Mouse (Mus musculus) limb, embryonic 14.5 days (tissue): ENCODE measurements around the gene Actl10. TPM values are rescaled to one million over a fixed set of nuclear protein-coding genes. Genes with fewer than 3 reads are reported as not detected.

Source experiments
- ATAC-seq: fragments of 200-750 bp; cut with Nextera tagmentation; 2 replicates; pipeline ENCODE4 v1.8.0; 2017; ENCODE audit warnings: low read depth, moderate number of reproducible peaks, moderate TSS enrichment; ENCODE audit not compliant: low FRiP score
- DNase-seq: peaks from one replicate; pipeline ENCODE4 v3.0.0-alpha.2; 2015; ENCODE audit warnings: low spot score
- H3K27ac ChIP-seq: fragments of 300-500 bp; sonication (generic); replicated peaks from 2 replicates; pipeline ENCODE4 v1.5.1; 2014; ENCODE audit warnings: low read depth, mild to moderate bottlenecking, low read length, moderate library complexity, mixed read lengths
- H3K27me3 ChIP-seq: fragments of 300-500 bp; sonication (generic); 2 replicates; pipeline ENCODE4 v1.6.1; 2014; ENCODE audit warnings: low read length, mixed read lengths; ENCODE audit not compliant: control insufficient read depth, insufficient read depth
- H3K36me3 ChIP-seq: fragments of 300-500 bp; sonication (generic); 2 replicates; pipeline ENCODE4 v1.6.1; 2014; ENCODE audit warnings: mild to moderate bottlenecking, low read length, moderate library complexity, mixed read lengths; ENCODE audit not compliant: control insufficient read depth, insufficient read depth
- H3K4me1 ChIP-seq: fragments of 300-500 bp; sonication (generic); 2 replicates; pipeline ENCODE4 v1.6.1; 2014; ENCODE audit warnings: antibody characterized with exemption, low read length, mixed read lengths; ENCODE audit not compliant: control insufficient read depth, insufficient read depth
- H3K4me2 ChIP-seq: fragments of 300-500 bp; sonication (generic); replicated peaks from 2 replicates; pipeline ENCODE4 v1.6.1; 2014; ENCODE audit warnings: low read depth, mild to moderate bottlenecking, low read length, moderate library complexity; ENCODE audit not compliant: severe bottlenecking
- H3K4me3 ChIP-seq: fragments of 300-500 bp; sonication (generic); replicated peaks from 2 replicates; pipeline ENCODE4 v1.5.1; 2014; ENCODE audit warnings: low read length
- H3K9ac ChIP-seq: fragments of 300-500 bp; sonication (generic); 2 replicates; pipeline ENCODE4 v1.6.1; 2014; ENCODE audit warnings: mild to moderate bottlenecking, low read depth, low read length, moderate library complexity; ENCODE audit not compliant: severe bottlenecking
- H3K9me3 ChIP-seq: fragments of 300-500 bp; sonication (generic); 2 replicates; pipeline ENCODE4 v1.6.1; 2016; ENCODE audit warnings: low read length; ENCODE audit not compliant: control insufficient read depth
- POLR2A ChIP-seq: fragments of 200-500 bp; IDR thresholded peaks from 2 replicates; pipeline ENCODE4 v1.8.0; 2012; ENCODE audit warnings: inconsistent platforms, mild to moderate bottlenecking, moderate library complexity, borderline replicate concordance; ENCODE audit not compliant: insufficient read depth, insufficient read length; ENCODE audit errors: extremely low read depth
- WGBS: fragments of 180-500 bp; shearing (Covaris S2); extraction: QIAGEN DNeasy Blood & Tissue Kit; methylation state at CpG from one replicate; pipeline ENCODE4 v1.1.7; 2014; 5-methylcytosine and 5-hydroxymethylcytosine counted together
- polyA plus RNA-seq, 2 experiments: library from polyadenylated mRNA; depleted of rRNA in 1 of 2; stranded (reverse) in 1 of 2; unstranded in 1 of 2; fragments of >200 nt; fragmentation: Nextera tagmentation in 1 of 2; extraction: Ambion mirVana in 1 of 2; gene quantifications; 2 replicates each; pipeline versions ENCODE4 v1.2.1 to v1.2.3; 2012 to 2014

Actl10 gene
- polyA plus RNA-seq, 2 experiments, result 0.09 to 0.21 TPM

DNA sequence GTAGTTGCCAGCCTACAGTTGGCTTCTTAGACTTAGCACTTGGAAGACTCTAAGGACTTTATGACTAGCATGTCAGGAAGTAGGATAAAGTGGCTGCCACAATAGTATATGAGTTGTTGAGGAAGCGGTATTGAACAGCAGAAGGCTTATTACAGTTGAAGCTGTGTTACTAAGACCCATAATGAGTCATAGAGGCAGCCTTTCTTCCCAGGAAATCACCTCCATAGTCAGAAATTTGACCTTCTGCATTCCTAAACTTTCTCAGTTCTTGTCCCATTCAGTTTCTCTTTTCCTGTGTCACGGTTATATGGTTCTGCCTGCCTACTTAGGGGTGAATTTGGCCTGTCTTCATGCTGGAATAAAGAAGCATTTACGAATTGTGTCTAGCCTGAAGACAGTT lies 34.6 kb upstream of the Actl10 start:
- Histone ChIP-seq H3K9ac (no peak overlapping the region), H3K27me3 (no peaks in the 10 kb centered on the region), H3K36me3 (peaks cover 39% of the 10 kb centered on the region), H3K27ac (no peak overlapping the region), H3K4me2 (no peak overlapping the region), H3K9me3 (no peaks in the 10 kb centered on the region), H3K4me3 (no peak overlapping the region), H3K4me1 (no peaks in the 10 kb centered on the region)
- DNase-seq (no peak), ATAC-seq (no peak)
- 88% methylated on average over 3 of the region's 3 CpGs for WGBS
- no peak for TF ChIP-seq POLR2A

DNA sequence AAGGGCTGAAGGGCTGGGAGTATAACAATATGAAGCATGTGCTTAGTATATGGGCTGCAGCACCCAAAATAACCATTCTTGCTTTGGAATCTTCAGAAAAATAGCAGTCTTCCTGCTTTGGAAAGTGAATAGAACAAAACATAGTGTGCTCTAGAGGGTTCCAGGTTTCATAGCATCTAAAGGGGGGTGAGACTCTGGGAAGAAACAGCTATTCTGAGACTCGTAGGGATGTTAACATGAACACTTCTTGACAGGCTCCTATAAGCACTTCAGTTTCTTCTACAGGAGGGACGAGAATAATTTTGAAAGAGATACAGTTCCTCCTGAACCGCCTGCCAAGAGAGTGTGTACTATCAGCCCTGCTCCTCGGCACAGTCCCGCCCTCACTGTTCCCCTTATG lies 34.2 kb upstream of the Actl10 start:
- Histone ChIP-seq H3K27me3 (no peaks in the 10 kb centered on the region), H3K9me3 (no peaks in the 10 kb centered on the region), H3K4me2 (no peak overlapping the region), H3K4me1 (no peaks in the 10 kb centered on the region), H3K27ac (no peak overlapping the region), H3K36me3 (peaks cover 37% of the 10 kb centered on the region), H3K4me3 (no peak overlapping the region), H3K9ac (no peak overlapping the region)
- WGBS, result 96% methylated on average over 5 of the region's 5 CpGs
- ATAC-seq (no peak), DNase-seq (no peak)
- no peak for TF ChIP-seq POLR2A

- H3K27me3 ChIP-seq, result no peaks in the 10 kb centered on the region
- TF ChIP-seq POLR2A, result no peak
- H3K4me3 ChIP-seq, result no peak overlapping the region
- no peak overlapping the region for H3K27ac ChIP-seq
- no peaks in the 10 kb centered on the region for H3K4me1 ChIP-seq
- H3K9ac ChIP-seq, result no peak overlapping the region
- no peak for ATAC-seq
- no peaks in the 10 kb centered on the region for H3K9me3 ChIP-seq
- no peak overlapping the region for H3K4me2 ChIP-seq
- H3K36me3 ChIP-seq, result peaks cover 66% of the 10 kb centered on the region
- no peak for DNase-seq
Observed at GRCm38 (mm10) chr2:154521449-154521848, 30.1 kb upstream of the Actl10 start.

DNA sequence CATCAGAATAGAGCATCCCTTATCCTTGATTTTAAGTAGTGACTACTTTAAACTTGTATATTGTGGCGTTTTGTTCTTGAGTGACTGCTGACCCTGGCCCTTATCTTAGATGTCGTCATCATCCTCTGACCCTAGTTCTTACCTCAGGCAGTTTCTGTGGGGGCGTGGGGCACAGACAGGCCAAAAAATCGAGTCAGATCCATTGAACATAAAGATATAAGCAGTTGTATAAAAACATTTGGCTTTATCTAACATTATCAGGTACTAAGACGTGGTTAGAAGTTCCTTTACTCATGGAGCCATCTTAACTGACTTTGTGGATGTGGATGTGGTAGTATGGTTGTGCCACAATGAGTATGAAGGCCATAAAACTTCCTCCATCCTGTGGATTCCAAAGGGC lies 29.2 kb upstream of the Actl10 start:
- H3K4me3 ChIP-seq, result no peak overlapping the region
- peaks cover 62% of the 10 kb centered on the region for H3K36me3 ChIP-seq
- H3K9ac ChIP-seq, result no peak overlapping the region
- ATAC-seq, result no peak
- no peak overlapping the region for H3K4me2 ChIP-seq
- no peaks in the 10 kb centered on the region for H3K27me3 ChIP-seq
- no peaks in the 10 kb centered on the region for H3K9me3 ChIP-seq
- WGBS, result 90% methylated on average over 5 of the region's 5 CpGs
- no peak for TF ChIP-seq POLR2A
- H3K4me1 ChIP-seq, result no peaks in the 10 kb centered on the region
- no peak overlapping the region for H3K27ac ChIP-seq
- DNase-seq, result no peak

DNA sequence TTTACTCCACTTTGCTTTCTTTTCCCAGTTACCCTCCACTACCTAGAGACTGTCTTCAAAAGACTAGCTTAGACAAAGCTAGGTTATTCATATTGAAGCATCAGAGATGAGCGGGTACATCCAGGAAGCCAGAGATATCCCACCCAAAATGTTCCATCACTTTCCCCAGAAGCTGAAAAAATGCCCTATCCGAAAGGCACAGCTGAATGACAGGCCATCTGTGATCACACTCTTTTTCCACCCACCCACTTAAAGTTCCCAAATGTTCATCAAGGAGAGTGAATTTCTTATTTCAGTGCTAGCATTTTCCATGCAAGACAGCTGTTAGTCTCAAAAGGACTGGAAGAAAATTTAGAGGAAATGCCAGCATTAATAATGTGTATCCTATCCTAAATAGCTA lies 26.3 kb upstream of the Actl10 start:
- Histone ChIP-seq H3K9me3 (no peaks in the 10 kb centered on the region), H3K4me1 (no peaks in the 10 kb centered on the region), H3K4me2 (no peak overlapping the region), H3K4me3 (no peak overlapping the region), H3K36me3 (peaks cover 66% of the 10 kb centered on the region), H3K27me3 (no peaks in the 10 kb centered on the region), H3K9ac (no peak overlapping the region), H3K27ac (no peak overlapping the region)
- no peak for TF ChIP-seq POLR2A
- DNase-seq, result no peak
- 93% methylated on average over 2 of the region's 2 CpGs for WGBS
- ATAC-seq, result no peak

DNA sequence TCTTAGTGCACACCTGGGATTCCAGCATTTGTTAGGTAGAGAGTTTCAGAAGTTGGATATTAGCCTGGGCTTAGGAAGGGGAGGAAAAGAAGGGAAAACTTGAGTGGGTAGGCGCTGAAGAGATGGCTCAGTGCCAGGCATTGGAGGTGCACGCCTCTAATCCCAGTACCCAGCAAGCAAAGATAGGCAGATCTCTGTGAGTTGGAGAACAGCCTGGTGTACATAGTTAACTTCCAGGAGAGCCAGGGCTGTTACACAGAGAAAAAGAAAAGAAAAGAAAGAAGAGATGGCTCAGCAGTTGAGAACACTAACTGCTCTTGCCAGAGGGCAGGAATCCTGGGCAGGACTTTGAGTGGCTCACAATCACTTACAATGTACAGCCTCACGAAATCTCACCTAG lies 25.0 kb upstream of the Actl10 start:
- Histone ChIP-seq H3K4me1 (no peaks in the 10 kb centered on the region), H3K4me2 (no peak overlapping the region), H3K4me3 (no peak overlapping the region), H3K36me3 (peaks cover 77% of the 10 kb centered on the region), H3K27me3 (no peaks in the 10 kb centered on the region), H3K9ac (no peak overlapping the region), H3K9me3 (no peaks in the 10 kb centered on the region), H3K27ac (no peak overlapping the region)
- 83% methylated on average over 3 of the region's 3 CpGs for WGBS
- ATAC-seq (no peak), DNase-seq (no peak)
- no peak for TF ChIP-seq POLR2A
